Comparison of ENCODE assay signal across 22 mouse cellular contexts in the genomic region with DNA sequence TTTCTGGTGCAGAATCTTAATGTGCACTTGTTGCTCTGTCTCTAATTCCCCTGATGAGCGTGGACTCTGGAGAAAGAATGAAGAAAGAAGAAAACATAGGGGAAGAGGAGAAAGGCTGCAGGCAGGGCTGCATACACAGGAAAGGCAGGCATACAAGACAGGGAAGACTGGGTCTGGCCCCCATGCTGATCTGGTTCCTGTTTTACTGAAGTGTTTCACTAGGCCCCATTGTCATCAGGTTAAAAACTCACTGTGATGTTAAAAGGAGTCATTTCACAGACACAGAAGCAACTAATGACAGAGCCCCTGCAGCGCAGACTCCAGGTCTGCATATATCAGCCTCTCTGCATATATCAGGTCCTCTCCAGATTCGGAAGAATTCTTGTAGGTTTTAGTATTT.
DNase-seq lines count a peak whose midpoint lies in the region; ATAC-seq lines count a peak whose summit lies in the region.
"Had no signal": no experiment of that assay in that cellular context is flagged by ENCODE, and none has a peak within 500 bp of the region (broad histone marks: within the 10 kb centered on the region; RNA-seq: fewer than 3 reads in every experiment).

No protein-coding gene starts in this region.

- no peak overlapping the region for H3K4me2 ChIP-seq in forebrain, embryonic 13.5 days
- H3K4me2 ChIP-seq in forebrain, embryonic 12.5 days, result no peak overlapping the region
- H3K4me2 ChIP-seq: embryonic facial prominence, embryonic 13.5 days; embryonic facial prominence, embryonic 15.5 days had no signal

- H3K4me3 ChIP-seq in forebrain, embryonic 13.5 days, result no peak overlapping the region
- H3K4me3 ChIP-seq in forebrain, embryonic 12.5 days (replicated peaks), result no peak overlapping the region
- H3K4me3 ChIP-seq: embryonic facial prominence, embryonic 13.5 days; embryonic facial prominence, embryonic 15.5 days; erythroblast, embryonic 14.5 days; forebrain, embryonic 10.5 days had no signal

- no peak overlapping the region for H3K9ac ChIP-seq in forebrain, embryonic 13.5 days
- H3K9ac ChIP-seq in forebrain, embryonic 12.5 days, result no peak overlapping the region
- H3K9ac ChIP-seq: embryonic facial prominence, embryonic 13.5 days; embryonic facial prominence, embryonic 15.5 days had no signal

- WGBS in forebrain, embryonic 13.5 days, result 50% methylated on average over 3 of the region's 3 CpGs
- 51% methylated on average over 3 of the region's 3 CpGs for WGBS in forebrain, embryonic 12.5 days

- no peaks in the 10 kb centered on the region for H3K9me3 ChIP-seq in forebrain, embryonic 13.5 days (replicated peaks)
- no peaks in the 10 kb centered on the region for H3K9me3 ChIP-seq in forebrain, embryonic 12.5 days
- H3K9me3 ChIP-seq: embryonic facial prominence, embryonic 13.5 days; embryonic facial prominence, embryonic 15.5 days; forebrain, embryonic 10.5 days had no signal

- ATAC-seq in forebrain, embryonic 13.5 days, result no peak
- no peak for ATAC-seq in forebrain, embryonic 12.5 days (ENCODE audit: low FRiP score)
- ATAC-seq: activated CD4-positive, CD25-positive, alpha-beta regulatory T cell, adult 4 months; forebrain, embryonic 16.5 days had no signal

- 0 out of 2 replicates have a peak overlapping the region, but pooled peaks have one; percentile 44 for H3K27ac ChIP-seq in forebrain, embryonic 13.5 days
- no peak overlapping the region for H3K27ac ChIP-seq in forebrain, embryonic 12.5 days
- H3K27ac ChIP-seq: embryonic facial prominence, embryonic 13.5 days; embryonic facial prominence, embryonic 15.5 days; forebrain, embryonic 10.5 days had no signal

- peak; percentile 85 for DNase-seq in ES-CJ7 (ENCODE audit: low read depth, low spot score)
- peak; percentile 92 for DNase-seq in R1 (ENCODE audit: low read depth, low spot score)
- peak; percentile 89 for DNase-seq in ZHBTc4 (ENCODE audit: low read depth, low spot score)
- no peak for DNase-seq in cerebellum, adult 9-11 months
- no peak for DNase-seq in right cerebral cortex, postnatal 36 days (ENCODE audit: low spot score in 2 of 2)
- DNase-seq: adrenal gland, adult 8-10 months; adrenal gland, postnatal 14 days; adrenal gland, postnatal 36 days; cerebellum, adult 11-12 months; cerebellum, adult 2 months; cerebellum, adult 9-10 months; cerebellum, postnatal 14 days; cerebellum, postnatal 36 days; embryo, embryonic 11 days had no signal

- H3K36me3 ChIP-seq in forebrain, embryonic 13.5 days (ENCODE audit: poor library complexity, severe bottlenecking), result no peaks in the 10 kb centered on the region
- no peaks in the 10 kb centered on the region for H3K36me3 ChIP-seq in forebrain, embryonic 12.5 days (replicated peaks)
- H3K36me3 ChIP-seq: embryonic facial prominence, embryonic 13.5 days; embryonic facial prominence, embryonic 15.5 days; forebrain, embryonic 10.5 days had no signal

- peaks cover 57% of the 10 kb centered on the region for H3K4me1 ChIP-seq in forebrain, embryonic 13.5 days
- peaks cover 35% of the 10 kb centered on the region for H3K4me1 ChIP-seq in forebrain, embryonic 12.5 days

- no peaks in the 10 kb centered on the region for H3K27me3 ChIP-seq in forebrain, embryonic 13.5 days
- peaks cover 24% of the 10 kb centered on the region for H3K27me3 ChIP-seq in forebrain, embryonic 12.5 days

Comparison
In these comparisons a context has a peak if more than half of its experiments do, and no peak if none do; other contexts are left out.
1. DNase-seq: peak in ES-CJ7 (single experiment), R1 (single experiment) and ZHBTc4 (single experiment); none in cerebellum, adult 9-11 months (single experiment) and right cerebral cortex, postnatal 36 days (0 of 2).